Mouse (Mus musculus) hindbrain, embryonic 13.5 days (tissue): Measurements from ENCODE around the gene Rnf43. TPM values are rescaled to one million over a fixed set of nuclear protein-coding genes. Genes with fewer than 3 reads are reported as not detected.

Experiments
- ATAC-seq: fragments of 200-750 bp; cut with Nextera tagmentation; 2 replicates; pipeline ENCODE4 v1.8.0; 2017; ENCODE audit warnings: moderate TSS enrichment; ENCODE audit not compliant: low FRiP score
- H3K27ac ChIP-seq: fragments of 300-500 bp; sonication (generic); 2 replicates; pipeline ENCODE4 v1.5.1; 2015; ENCODE audit warnings: inconsistent platforms, mild to moderate bottlenecking, moderate library complexity
- H3K27me3 ChIP-seq: fragments of 300-500 bp; sonication (generic); 2 replicates; pipeline ENCODE4 v1.6.1; 2015; ENCODE audit warnings: mild to moderate bottlenecking, inconsistent platforms
- H3K36me3 ChIP-seq: fragments of 300-500 bp; sonication (generic); 2 replicates; pipeline ENCODE4 v1.6.1; 2015; ENCODE audit warnings: mild to moderate bottlenecking, inconsistent platforms
- H3K4me1 ChIP-seq: fragments of 300-500 bp; sonication (generic); replicated peaks from 2 replicates; pipeline ENCODE4 v1.6.1; 2015; ENCODE audit warnings: inconsistent platforms
- H3K4me2 ChIP-seq: fragments of 300-500 bp; sonication (generic); 2 replicates; pipeline ENCODE4 v1.6.1; 2015; ENCODE audit warnings: inconsistent platforms, mild to moderate bottlenecking, moderate library complexity
- H3K4me3 ChIP-seq: fragments of 300-500 bp; sonication (generic); 2 replicates; pipeline ENCODE4 v1.5.1; 2015; ENCODE audit warnings: mild to moderate bottlenecking, inconsistent platforms
- H3K9ac ChIP-seq: fragments of 300-500 bp; sonication (generic); 2 replicates; pipeline ENCODE4 v1.6.1; 2015; ENCODE audit warnings: mild to moderate bottlenecking, inconsistent platforms
- H3K9me3 ChIP-seq: fragments of 300-500 bp; sonication (generic); 2 replicates; pipeline ENCODE4 v1.6.1; 2016; ENCODE audit warnings: inconsistent platforms
- WGBS: fragments of 180-500 bp; shearing (Covaris S2); methylation state at CpG from one replicate; pipeline ENCODE4 v1.1.7; 2015; 5-methylcytosine and 5-hydroxymethylcytosine counted together
- polyA plus RNA-seq: library from polyadenylated mRNA; unstranded; fragments of >200 nt; fragmentation: Nextera tagmentation; extraction: Ambion mirVana; gene quantifications from 2 replicates; pipeline ENCODE4 v1.2.1, GENCODE M21; 2015

Rnf43 gene
- 0.71 and 0.75 TPM in 2 replicates for polyA plus RNA-seq

- WGBS: under 1% methylated on average over 8 of the region's 8 CpGs
Observed at GRCm38 (mm10) chr11:87662407-87662806, at the start of gene Rnf43. Gene Rnf43, plus strand, starts transcription at chr11:87662722.

DNA sequence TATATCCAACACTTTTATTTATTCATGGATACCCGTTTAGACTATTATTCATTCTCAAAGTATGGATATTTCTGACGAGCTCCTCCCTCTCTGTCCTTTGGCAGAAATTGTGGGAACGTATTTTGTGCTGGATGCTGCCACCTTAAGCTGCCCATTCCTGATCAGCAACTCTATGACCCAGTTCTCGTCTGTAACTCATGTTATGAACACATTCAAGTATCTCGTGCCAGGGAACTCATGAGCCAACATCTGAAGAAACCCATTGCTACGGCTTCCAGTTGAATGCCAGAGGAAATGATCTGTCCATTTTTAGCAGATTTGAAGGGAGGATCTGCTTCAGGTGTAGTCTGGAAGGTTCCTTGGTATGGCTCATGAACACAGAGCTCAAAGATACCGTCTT is 48.5 kb upstream of the Rnf43 start:
- Histone ChIP-seq H3K27me3 (no peaks in the 10 kb centered on the region), H3K36me3 (peaks cover 99% of the 10 kb centered on the region), H3K9ac (no peak overlapping the region), H3K4me3 (no peak overlapping the region), H3K4me2 (no peak overlapping the region), H3K9me3 (0 out of 2 replicates have a peak, but pooled peaks cover 5% of the 10 kb centered on the region), H3K27ac (no peak overlapping the region), H3K4me1 (no peaks in the 10 kb centered on the region)
- 94% methylated on average over 7 of the region's 7 CpGs for WGBS
- no peak for ATAC-seq

More at GRCm38 (mm10) chr11:87662407-87662806, at the start of gene Rnf43:
- ATAC-seq: no peak
- peaks cover 24% of the 10 kb centered on the region for H3K27me3 ChIP-seq
- peaks cover 6% of the 10 kb centered on the region; the same call in 1 of the 2 replicates for H3K4me1 ChIP-seq
- peak within 1 kb of the TSS; percentile 25; the same call in 1 of the 2 replicates for H3K9ac ChIP-seq
- peak within 1 kb of the TSS; percentile 30 for H3K4me3 ChIP-seq
- H3K4me2 ChIP-seq: peak within 1 kb of the TSS; percentile 55
- H3K9me3 ChIP-seq: no peaks in the 10 kb centered on the region
- H3K36me3 ChIP-seq: no peaks in the 10 kb centered on the region
- no peak within 1 kb of the TSS for H3K27ac ChIP-seq

- Histone ChIP-seq H3K4me1 (no peaks in the 10 kb centered on the region), H3K4me2 (no peak overlapping the region), H3K27ac (no peak overlapping the region), H3K9ac (no peak overlapping the region), H3K36me3 (peaks cover 89% of the 10 kb centered on the region), H3K4me3 (no peak overlapping the region), H3K27me3 (no peaks in the 10 kb centered on the region), H3K9me3 (0 out of 2 replicates have a peak, but pooled peaks cover 5% of the 10 kb centered on the region)
- ATAC-seq: no peak
- WGBS: 92% methylated on average over 5 of the region's 5 CpGs
Observed at GRCm38 (mm10) chr11:87615551-87615950, 47.0 kb upstream of the Rnf43 start.

- Histone ChIP-seq H3K27me3 (no peaks in the 10 kb centered on the region), H3K36me3 (peaks cover 85% of the 10 kb centered on the region), H3K9ac (no peak overlapping the region), H3K4me3 (no peak overlapping the region), H3K4me1 (no peaks in the 10 kb centered on the region), H3K27ac (no peak overlapping the region), H3K9me3 (0 out of 2 replicates have a peak, but pooled peaks cover 5% of the 10 kb centered on the region), H3K4me2 (no peak overlapping the region)
- WGBS: 98% methylated on average over 2 of the region's 2 CpGs
- ATAC-seq: no peak
Observed at GRCm38 (mm10) chr11:87615952-87616351, 46.6 kb upstream of the Rnf43 start.

- Histone ChIP-seq H3K9me3 (0 out of 2 replicates have a peak, but pooled peaks cover 5% of the 10 kb centered on the region), H3K36me3 (peaks cover 79% of the 10 kb centered on the region), H3K4me2 (no peak within 1 kb of the TSS), H3K27ac (no peak within 1 kb of the TSS), H3K9ac (no peak within 1 kb of the TSS), H3K4me3 (no peak within 1 kb of the TSS), H3K4me1 (no peaks in the 10 kb centered on the region), H3K27me3 (no peaks in the 10 kb centered on the region)
- no peak for ATAC-seq
- 88% methylated on average over 68 of the region's 69 CpGs for WGBS
Observed at GRCm38 (mm10) chr11:87616790-87617474, 45.6 kb upstream of the Rnf43 start, which contains the start of gene Hsf5. Gene Hsf5, plus strand, starts transcription at chr11:87617164.

DNA sequence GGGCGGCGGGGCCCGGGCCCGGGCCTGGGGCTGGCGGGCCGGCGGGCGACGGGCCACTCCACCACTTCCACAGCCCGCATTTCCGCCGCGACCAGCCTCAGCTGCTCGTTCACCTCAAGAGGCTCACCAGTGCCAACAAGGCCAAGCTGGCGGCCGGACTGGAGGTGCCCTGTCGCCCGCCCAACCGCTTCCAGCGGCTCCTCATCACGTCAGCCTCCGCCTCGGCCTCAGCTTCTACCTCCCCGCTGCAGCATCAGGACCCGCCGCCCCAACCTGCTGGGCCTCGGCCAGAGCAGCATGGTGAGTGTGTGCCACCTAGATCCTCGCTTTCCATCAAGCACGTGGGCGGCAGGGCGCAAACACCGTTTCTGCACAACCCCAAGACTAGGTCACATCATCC is 44.9 kb upstream of the Rnf43 start:
- H3K4me1 ChIP-seq: no peaks in the 10 kb centered on the region
- WGBS: 95% methylated on average over 28 of the region's 32 CpGs
- no peak overlapping the region for H3K4me3 ChIP-seq
- no peak for ATAC-seq
- peaks cover 79% of the 10 kb centered on the region for H3K36me3 ChIP-seq
- H3K27ac ChIP-seq: no peak overlapping the region
- H3K27me3 ChIP-seq: no peaks in the 10 kb centered on the region
- H3K4me2 ChIP-seq: no peak overlapping the region
- no peak overlapping the region for H3K9ac ChIP-seq
- 0 out of 2 replicates have a peak, but pooled peaks cover 5% of the 10 kb centered on the region for H3K9me3 ChIP-seq

DNA sequence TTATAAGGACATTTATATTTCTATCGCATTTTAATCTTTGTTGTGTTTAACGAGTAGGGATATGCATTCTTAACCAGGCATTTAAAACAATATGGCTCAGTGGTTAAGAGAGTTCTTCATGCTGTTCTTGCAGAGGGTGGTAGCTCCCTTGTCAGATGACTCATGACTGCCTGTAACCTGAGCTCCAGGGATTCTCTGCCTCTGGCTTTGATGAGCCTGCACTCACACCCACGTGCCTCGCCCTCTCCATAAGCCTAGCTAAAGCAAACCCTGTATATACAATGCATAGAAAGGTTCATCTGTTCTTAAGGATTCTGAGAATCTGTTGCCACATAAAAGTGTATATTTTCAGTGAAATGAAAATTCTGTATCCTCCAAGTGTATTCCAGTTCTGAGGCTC is 39.4 kb upstream of the Rnf43 start:
- WGBS: 87% methylated on average over 4 of the region's 4 CpGs
- peaks cover 57% of the 10 kb centered on the region for H3K36me3 ChIP-seq
- ATAC-seq: no peak
- H3K27me3 ChIP-seq: no peaks in the 10 kb centered on the region
- H3K9ac ChIP-seq: no peak overlapping the region
- H3K4me2 ChIP-seq: no peak overlapping the region
- H3K4me3 ChIP-seq: no peak overlapping the region
- no peak overlapping the region for H3K27ac ChIP-seq
- H3K4me1 ChIP-seq: no peaks in the 10 kb centered on the region
- no peaks in the 10 kb centered on the region for H3K9me3 ChIP-seq

GRCm38 (mm10) chr11:87629859-87630258 is 32.7 kb upstream of the Rnf43 start:
- Histone ChIP-seq H3K9ac (0 out of 2 replicates have a peak overlapping the region, but pooled peaks have one; percentile 13), H3K27ac (no peak overlapping the region), H3K4me1 (no peaks in the 10 kb centered on the region), H3K9me3 (no peaks in the 10 kb centered on the region), H3K4me3 (no peak overlapping the region), H3K36me3 (peaks cover 20% of the 10 kb centered on the region), H3K27me3 (no peaks in the 10 kb centered on the region), H3K4me2 (no peak overlapping the region)
- ATAC-seq: no peak
- WGBS: 38% methylated on average over 10 of the region's 10 CpGs

DNA sequence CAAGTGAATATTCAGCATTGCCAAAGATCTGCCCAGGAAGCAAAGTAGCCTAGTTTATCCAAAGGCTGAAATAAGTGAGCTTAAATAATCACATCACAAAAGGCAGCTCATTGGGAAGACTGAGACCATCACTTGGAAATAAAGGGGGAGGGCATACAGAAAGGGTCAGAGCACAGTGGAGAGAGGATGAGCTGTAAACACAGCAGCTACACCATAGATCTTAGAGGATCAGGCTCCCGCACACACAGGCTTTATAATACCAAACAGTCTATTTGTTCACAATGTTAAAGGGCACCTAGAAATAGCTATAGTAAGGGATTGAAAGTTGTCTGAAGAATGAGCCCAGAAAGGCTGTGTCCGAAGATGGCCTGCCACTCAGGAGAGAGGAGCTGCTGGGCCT is 23.7 kb upstream of the Rnf43 start:
- Histone ChIP-seq H3K4me2 (peak overlapping the region; percentile 68), H3K4me1 (peaks cover 10% of the 10 kb centered on the region), H3K27me3 (no peaks in the 10 kb centered on the region), H3K9me3 (no peaks in the 10 kb centered on the region), H3K36me3 (peaks cover 10% of the 10 kb centered on the region), H3K9ac (peak overlapping the region; percentile 78), H3K27ac (no peak overlapping the region), H3K4me3 (peak overlapping the region; percentile 44)
- no peak for ATAC-seq
- WGBS: 2% methylated on average over 2 of the region's 2 CpGs

- Histone ChIP-seq H3K4me1 (peaks cover 10% of the 10 kb centered on the region), H3K27me3 (no peaks in the 10 kb centered on the region), H3K27ac (no peak overlapping the region), H3K9ac (peak overlapping the region; percentile 78), H3K4me3 (peak overlapping the region; percentile 44), H3K4me2 (peak overlapping the region; percentile 68), H3K9me3 (no peaks in the 10 kb centered on the region), H3K36me3 (peaks cover 8% of the 10 kb centered on the region)
- ATAC-seq: 0 out of 2 replicates have a peak, but pooled peaks have one; percentile 49
- 1% methylated on average over 29 of the region's 29 CpGs for WGBS
Observed at GRCm38 (mm10) chr11:87639206-87639605, 23.3 kb upstream of the Rnf43 start.

GRCm38 (mm10) chr11:87642865-87643264 is 19.7 kb upstream of the Rnf43 start:
- H3K36me3 ChIP-seq: peaks cover 3% of the 10 kb centered on the region; the same call in 1 of the 2 replicates
- H3K4me3 ChIP-seq: no peak overlapping the region
- no peak overlapping the region for H3K4me2 ChIP-seq
- H3K27me3 ChIP-seq: no peaks in the 10 kb centered on the region
- H3K4me1 ChIP-seq: peaks cover 10% of the 10 kb centered on the region
- H3K9me3 ChIP-seq: no peaks in the 10 kb centered on the region
- ATAC-seq: no peak
- H3K27ac ChIP-seq: no peak overlapping the region
- no peak overlapping the region for H3K9ac ChIP-seq

- Histone ChIP-seq H3K4me3 (no peak overlapping the region), H3K4me2 (no peak overlapping the region), H3K27me3 (no peaks in the 10 kb centered on the region), H3K27ac (no peak overlapping the region), H3K9ac (no peak overlapping the region), H3K36me3 (no peaks in the 10 kb centered on the region), H3K4me1 (no peaks in the 10 kb centered on the region), H3K9me3 (no peaks in the 10 kb centered on the region)
- no peak for ATAC-seq
- WGBS: 86% methylated on average over 5 of the region's 5 CpGs
Observed at GRCm38 (mm10) chr11:87654693-87655092, 7.8 kb upstream of the Rnf43 start.

DNA sequence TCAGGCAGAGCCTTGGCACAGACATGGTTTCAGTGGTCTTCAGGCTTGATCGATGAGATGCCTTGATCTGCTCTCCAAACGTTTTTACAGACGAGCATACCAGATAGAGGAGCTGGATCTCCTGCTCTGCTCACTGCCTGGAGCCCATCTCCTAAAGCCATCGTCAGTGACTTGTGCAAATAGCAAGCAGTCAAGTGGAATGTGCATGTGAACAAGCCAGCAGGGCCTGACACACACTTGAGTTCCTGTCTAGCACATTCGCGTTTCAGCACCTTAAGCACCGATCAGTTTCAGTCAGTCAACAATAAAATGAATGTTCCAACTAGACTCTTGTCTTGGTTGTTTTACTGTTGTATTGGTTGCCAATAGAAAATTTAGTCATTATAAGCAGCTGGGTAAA is 3.3 kb upstream of the Rnf43 start:
- Histone ChIP-seq H3K4me1 (peaks cover 6% of the 10 kb centered on the region; the same call in 1 of the 2 replicates), H3K36me3 (no peaks in the 10 kb centered on the region), H3K9me3 (no peaks in the 10 kb centered on the region), H3K27me3 (peaks cover 18% of the 10 kb centered on the region), H3K4me2 (no peak overlapping the region), H3K27ac (no peak overlapping the region), H3K4me3 (no peak overlapping the region), H3K9ac (no peak overlapping the region)
- ATAC-seq: no peak
- WGBS: 80% methylated on average over 7 of the region's 7 CpGs
